Mouse (Mus musculus) olfactory bulb, adult 2 months (tissue): Measurements from ENCODE around the gene Grm8.

Source experiments
- CTCF ChIP-seq: fragments of 200-500 bp; IDR thresholded peaks from 2 replicates; pipeline ENCODE4 v1.5.1; 2012; ENCODE audit warnings: low read depth, mild to moderate bottlenecking, low read length, moderate library complexity; ENCODE audit not compliant: insufficient read depth
- POLR2A ChIP-seq: fragments of 200-500 bp; IDR thresholded peaks from 2 replicates; pipeline ENCODE4 v1.6.1; 2012; ENCODE audit warnings: mild to moderate bottlenecking, low read depth, low read length, moderate library complexity; ENCODE audit not compliant: insufficient read depth

DNA sequence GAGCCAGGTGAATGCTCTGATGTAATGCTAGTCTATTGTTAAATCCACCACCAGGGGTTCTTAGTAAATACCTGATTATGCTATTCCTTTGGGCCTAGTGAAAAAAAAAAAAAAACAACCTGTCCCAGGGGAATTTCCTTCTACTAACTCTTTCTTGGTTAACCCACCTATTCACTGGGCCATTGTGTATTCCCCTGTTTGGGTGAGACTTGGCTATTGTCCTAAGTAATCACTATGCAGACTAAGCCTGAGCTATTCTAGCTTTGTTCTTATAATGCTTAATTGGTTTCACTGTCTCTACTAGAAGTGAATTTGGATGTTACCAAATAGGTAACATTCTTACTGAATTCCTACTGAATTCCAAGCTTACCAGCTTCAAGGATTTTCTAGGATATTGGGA, 872.4 kb downstream of the Grm8 start:
- TF ChIP-seq CTCF (no peak), POLR2A (no peak)
